8 mouse cellular contexts compared by ENCODE assay signal in the genomic region with DNA sequence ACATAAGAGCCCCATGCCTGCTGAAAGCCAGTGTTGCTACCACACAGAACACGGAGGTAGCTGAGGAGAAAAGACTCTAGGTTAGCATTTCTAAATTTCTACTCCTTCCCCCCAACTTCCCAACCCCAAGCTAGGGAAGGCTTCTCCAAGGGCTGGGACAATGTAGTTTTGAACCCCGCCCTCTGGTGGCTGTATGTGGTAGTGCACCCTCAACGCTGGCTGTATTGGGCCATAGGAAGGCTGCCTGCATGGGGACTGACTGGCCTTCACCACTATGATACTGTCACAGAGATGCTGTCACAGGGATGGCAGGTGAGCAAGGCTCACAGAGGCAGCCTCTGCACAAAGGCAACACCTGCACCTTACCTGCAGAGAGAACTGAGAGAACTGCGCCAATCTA. TPM values are rescaled to one million over a fixed set of nuclear protein-coding genes. Genes with fewer than 3 reads are reported as not detected.
DNase-seq lines count a peak whose midpoint lies in the region; ATAC-seq and TF ChIP-seq lines count a peak whose summit lies in the region.

No protein-coding gene starts in this region.

- no peak overlapping the region for H3K27ac ChIP-seq in intestine, postnatal 0 days (ENCODE audit: low read depth, low read length)
- H3K27ac ChIP-seq in midbrain, embryonic 10.5 days (replicated peaks), result no peak overlapping the region
- no peak overlapping the region for H3K27ac ChIP-seq in small intestine, adult 2 months (ENCODE audit: insufficient read depth, low read depth, low read length)

- no peak overlapping the region for H3K4me2 ChIP-seq in intestine, postnatal 0 days (replicated peaks; ENCODE audit: low read depth)

- intact Hi-C loops in gastrocnemius, postnatal 36 days (cut with DNase I), result loop anchor here (5.0 kb wide), 2 partner anchors 79 to 289 kb away; a partner anchor contains a TSS
- intact Hi-C loops in left cerebral cortex, postnatal 25 days (cut with DNase I), result loop anchor here (1.0 to 5.0 kb wide), 3 partner anchors 79 to 209 kb away; a partner anchor contains a TSS

- TF ChIP-seq POLR2A in small intestine, adult 2 months (IDR thresholded peaks at IDR 0.05; ENCODE audit: low read depth, low read length), result no peak

- DNase-seq in adrenal gland, postnatal 10 days, result peak; percentile 91
- DNase-seq in embryo, embryonic 11 days, result peak; percentile 81
- DNase-seq in gastrocnemius, postnatal 36 days, result peak; percentile 83 to 88
- DNase-seq in left cerebral cortex, postnatal 25 days (ENCODE audit: low spot score in 2 of 2), result peak; percentile 81 to 82
- peak; percentile 83 for DNase-seq in midbrain, embryonic 10.5 days (ENCODE audit: low spot score)

- no peak overlapping the region for H3K4me3 ChIP-seq in intestine, postnatal 0 days (ENCODE audit: low read depth, low read length)
- no peak overlapping the region for H3K4me3 ChIP-seq in midbrain, embryonic 10.5 days
- H3K4me3 ChIP-seq in small intestine, adult 2 months (ENCODE audit: low read depth, low read length), result no peak overlapping the region

- TF ChIP-seq CTCF in intestine, postnatal 0 days (IDR thresholded peaks at IDR 0.05; ENCODE audit: low read depth), result peak; percentile 94
- TF ChIP-seq CTCF in small intestine, adult 2 months (IDR thresholded peaks at IDR 0.05; ENCODE audit: extremely low read depth, insufficient read length, insufficient replicate concordance, low read depth, low read length), result peak; percentile 86; the same call in 1 of the 2 replicates

- H3K9me3 ChIP-seq in intestine, postnatal 0 days (ENCODE audit: control insufficient read depth), result no peaks in the 10 kb centered on the region
- no peaks in the 10 kb centered on the region for H3K9me3 ChIP-seq in midbrain, embryonic 10.5 days (replicated peaks)

- no peaks in the 10 kb centered on the region for H3K4me1 ChIP-seq in intestine, postnatal 0 days (replicated peaks; ENCODE audit: control insufficient read depth, insufficient read depth, low read length)
- peaks cover 34% of the 10 kb centered on the region for H3K4me1 ChIP-seq in midbrain, embryonic 10.5 days
- peaks cover 3% of the 10 kb centered on the region; the same call in 1 of the 2 replicates for H3K4me1 ChIP-seq in small intestine, adult 2 months (ENCODE audit: control insufficient read depth, insufficient read depth, insufficient read length, low read length)

- no peak overlapping the region for H3K9ac ChIP-seq in intestine, postnatal 0 days (ENCODE audit: low read depth, low read length)

- H3K27me3 ChIP-seq in intestine, postnatal 0 days (replicated peaks; ENCODE audit: control insufficient read depth, insufficient read depth, low read length), result no peaks in the 10 kb centered on the region
- peaks cover 4% of the 10 kb centered on the region; the same call in 1 of the 2 replicates for H3K27me3 ChIP-seq in midbrain, embryonic 10.5 days (ENCODE audit: low read depth, poor library complexity, severe bottlenecking)
- H3K27me3 ChIP-seq in small intestine, adult 2 months (ENCODE audit: control insufficient read depth, insufficient read depth, low read length), result no peaks in the 10 kb centered on the region

- H3K36me3 ChIP-seq in intestine, postnatal 0 days (ENCODE audit: control insufficient read depth, insufficient read depth), result no peaks in the 10 kb centered on the region
- H3K36me3 ChIP-seq in midbrain, embryonic 10.5 days, result no peaks in the 10 kb centered on the region
- no peaks in the 10 kb centered on the region for H3K36me3 ChIP-seq in small intestine, adult 2 months (ENCODE audit: control insufficient read depth, insufficient read depth, low read length)

- peak; percentile 35 for ATAC-seq in intestine, postnatal 0 days
- ATAC-seq in inflammation-experienced regulatory T-cells, adult 6 months, result no peak

- 25% methylated on average over 4 of the region's 4 CpGs for WGBS in intestine, postnatal 0 days
- 22% methylated on average over 4 of the region's 4 CpGs for WGBS in midbrain, embryonic 10.5 days
- 29% methylated on average over 4 of the region's 4 CpGs for WGBS in small intestine, adult 2 months

RNA-seq across cellular contexts. Expression of a gene that starts 29.6 kb away (rescaled TPM):
- total RNA-seq in adrenal gland, postnatal 10 days (2021), result 10 to 100 TPM; 43.2 to 44.8 TPM
- 10 to 100 TPM; 21.9 to 28.4 TPM for total RNA-seq in gastrocnemius, postnatal 36 days (2021)
- 39.4 and 44.9 TPM in 2 replicates for polyA plus RNA-seq in intestine, postnatal 0 days (2015; fragmentation: Nextera tagmentation; extraction: Ambion mirVana)
- total RNA-seq in left cerebral cortex, postnatal 25 days (2021), result 10 to 100 TPM; 36.5 to 40.0 TPM
- polyA plus RNA-seq in midbrain, embryonic 10.5 days (2016; fragmentation: Nextera tagmentation; extraction: Ambion mirVana), result 34.5 and 38.4 TPM in 2 replicates
- 99.7 and 172 TPM in 2 replicates for polyA plus RNA-seq in small intestine, adult 2 months (2012; rRNA removed)
- 1 to 10 TPM; 5.3 to 6.6 (median 6.2) TPM for polyA plus RNA-seq in inflammation-experienced regulatory T-cells, adult 6 months (2017; shearing (Covaris generic))

RNA-seq across cellular contexts. Expression of a gene that starts 42.3 kb away (rescaled TPM):
- 10 to 100 TPM; 39.7 to 41.9 TPM for total RNA-seq in adrenal gland, postnatal 10 days (2021)
- 10 to 100 TPM; 29.0 to 41.6 TPM for total RNA-seq in gastrocnemius, postnatal 36 days (2021)
- 6.0 and 7.1 TPM in 2 replicates for polyA plus RNA-seq in intestine, postnatal 0 days (2015; fragmentation: Nextera tagmentation; extraction: Ambion mirVana)
- total RNA-seq in left cerebral cortex, postnatal 25 days (2021), result 100 to 1,000 TPM; 221 to 232 TPM
- 5.8 and 11.0 TPM in 2 replicates for polyA plus RNA-seq in midbrain, embryonic 10.5 days (2016; fragmentation: Nextera tagmentation; extraction: Ambion mirVana)
- 8.0 and 22.6 TPM in 2 replicates for polyA plus RNA-seq in small intestine, adult 2 months (2012; rRNA removed)
- polyA plus RNA-seq in inflammation-experienced regulatory T-cells, adult 6 months (2017; shearing (Covaris generic)), result under 1 TPM in 1 of 3 experiments, not detected in 2; 0.64 TPM
